Mouse (Mus musculus) frontal cortex, adult 2 months (tissue): ENCODE results near the gene Gm8108. TPM values are rescaled to one million over a fixed set of nuclear protein-coding genes. Genes with fewer than 3 reads are reported as not detected.
"Not testable (repeated sequence)": the region's sequence is repeated elsewhere in the genome, so short reads cannot be mapped to it uniquely, and the experiment has no call there.

Source experiments
- DNase-seq, 2 experiments: peaks; one replicate each; pipeline ENCODE4 v3.0.0; 2022; ENCODE audit warnings: low spot score in 1 of 2; ENCODE audit errors: extremely low spot score in 1 of 2
- polyA plus RNA-seq: library from polyadenylated mRNA; depleted of rRNA; stranded (reverse); fragments of >200 nt; gene quantifications from 2 replicates; pipeline ENCODE4 v1.2.3, GENCODE M21; 2012; rRNA removed

The Gm8108 gene
- 0.71 and 0.86 TPM in 2 replicates for polyA plus RNA-seq

DNA sequence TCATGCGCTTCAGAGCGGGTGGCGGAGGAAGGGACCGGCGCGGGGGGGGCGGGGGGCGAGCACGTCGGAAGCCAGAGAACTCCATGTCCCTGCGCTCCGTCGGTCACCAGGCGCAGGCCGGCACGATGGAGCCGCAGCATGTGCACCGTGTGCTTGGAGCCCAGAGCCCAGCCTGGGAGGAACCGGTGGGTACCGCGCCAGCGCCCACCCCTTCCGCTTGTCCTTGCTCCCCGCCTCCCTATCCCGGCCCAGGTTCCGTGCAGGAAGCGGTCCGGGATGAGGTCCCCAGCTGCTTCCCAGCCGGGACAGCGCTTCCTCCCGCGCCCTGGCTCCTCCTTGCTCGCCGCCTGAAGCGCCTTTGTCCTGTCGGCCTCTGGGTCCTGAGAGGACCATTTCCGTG lies at the start of gene Gm8108:
Gene Gm8108, plus strand, starts transcription at position 101 of the 400 bp plus-strand sequence.
- DNase-seq: not testable (repeated sequence)

DNA sequence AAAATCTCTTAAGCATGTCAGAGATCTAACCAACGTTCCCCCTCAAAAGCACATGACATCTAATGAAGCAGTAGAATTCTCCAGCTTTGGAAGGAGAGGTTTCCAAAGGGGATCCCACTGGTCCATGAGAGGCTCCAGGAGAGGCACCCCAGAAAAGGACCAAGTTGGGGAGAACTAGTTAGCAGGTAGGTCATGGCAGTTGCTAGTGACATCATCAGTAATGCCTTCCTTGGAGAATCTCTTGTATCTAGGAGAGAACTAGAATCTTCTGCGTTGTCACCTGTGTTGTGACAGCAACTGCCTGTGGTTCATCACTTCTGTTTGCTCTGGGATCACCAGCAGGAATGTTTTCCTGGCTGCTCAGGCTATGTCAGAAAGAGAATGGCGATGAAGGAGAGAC lies 26.5 kb upstream of the Gm8108 start, which contains the start of gene Gm3115:
Gene Gm3115, plus strand, starts transcription at position 301 of the 400 bp plus-strand sequence.
- DNase-seq: not testable (repeated sequence)

DNA sequence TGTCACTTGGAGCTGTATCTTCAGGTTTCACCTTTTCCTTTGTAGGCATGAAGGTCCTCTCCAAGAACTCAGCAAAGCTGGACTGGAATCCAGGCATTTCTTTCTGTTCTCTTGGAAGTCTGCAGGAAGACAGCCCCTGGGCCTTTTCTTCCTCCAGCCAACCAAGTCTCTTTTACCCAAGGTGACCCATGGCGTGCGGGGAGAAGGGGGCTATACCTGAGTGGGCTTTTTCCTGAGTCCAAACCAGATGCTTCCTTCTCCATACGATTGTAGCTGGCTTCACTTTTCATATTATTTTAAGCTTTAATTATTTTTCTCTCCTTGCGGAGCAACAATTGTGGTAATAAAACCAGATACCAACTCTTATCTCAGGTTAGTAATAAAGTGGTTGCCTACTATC lies 31.3 kb downstream of the Gm8108 start:
- DNase-seq: not testable (repeated sequence)

DNA sequence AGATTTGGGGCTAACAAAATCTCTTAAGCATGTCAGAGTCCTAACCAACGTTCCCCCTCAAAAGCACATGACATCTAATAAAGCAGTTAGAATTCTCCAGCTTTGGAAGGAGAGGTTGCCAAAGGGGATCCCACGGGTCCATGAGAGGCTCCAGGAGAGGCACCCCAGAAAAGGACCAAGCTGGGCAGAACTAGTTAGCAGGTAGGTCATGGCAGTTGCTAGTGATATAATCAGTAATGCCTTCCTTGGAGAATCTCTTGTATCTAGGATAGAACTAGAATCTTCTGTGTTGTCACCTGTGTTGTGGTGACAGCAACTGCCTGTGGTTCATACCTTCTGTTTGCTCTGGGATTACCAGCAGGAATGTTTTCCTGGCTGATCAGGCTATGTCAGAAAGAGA lies 54.4 kb downstream of the Gm8108 start, which contains the start of gene Gm3127:
Gene Gm3127, plus strand, starts transcription at position 301 of the 400 bp plus-strand sequence.
- not testable (repeated sequence) for DNase-seq

DNA sequence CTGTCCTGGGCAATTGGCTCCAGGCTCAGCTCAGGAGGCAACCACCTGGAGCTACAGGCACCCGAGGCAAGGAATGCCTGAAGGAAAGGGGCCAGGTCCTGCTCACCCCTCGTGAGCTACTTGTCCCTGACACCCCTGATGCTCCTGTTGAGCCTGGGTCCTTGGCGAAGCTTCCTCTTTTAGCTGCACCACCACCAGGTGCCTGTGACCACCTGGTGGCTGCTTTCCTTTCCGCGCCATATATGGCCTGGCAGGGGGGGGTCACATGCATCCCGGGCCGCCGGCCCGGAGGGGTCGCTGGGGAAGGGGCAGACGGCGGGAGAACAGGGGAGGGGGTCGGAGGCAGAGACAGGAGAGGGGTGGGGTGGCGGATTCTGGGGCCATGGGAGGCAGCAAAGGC lies 71.7 kb downstream of the Gm8108 start:
- DNase-seq: not testable (repeated sequence)

Other genes with a start within 250 kb of the Gm8108 start
- 0.29 and 0.30 TPM in 2 replicates for gene Gm2916, start 226.4 kb upstream of the Gm8108 start, polyA plus RNA-seq
- not detected in 2 replicates for gene Gm3029, start 178.8 kb upstream of the Gm8108 start, polyA plus RNA-seq
- 0.18 and 0.44 TPM in 2 replicates for gene Gm3095, start 147.0 kb upstream of the Gm8108 start, polyA plus RNA-seq
- not detected in 2 replicates for gene Gm3099, start 112.1 kb upstream of the Gm8108 start, polyA plus RNA-seq
- 0.29 and 0.50 TPM in 2 replicates for gene Gm5796, start 86.6 kb upstream of the Gm8108 start, polyA plus RNA-seq
- not detected in 2 replicates for gene Gm3115, start 26.4 kb upstream of the Gm8108 start, polyA plus RNA-seq
- not detected in 2 replicates for gene Gm3127, start 54.5 kb downstream of the Gm8108 start, polyA plus RNA-seq
- gene Gm2974, start 72.0 kb downstream of the Gm8108 start, polyA plus RNA-seq: 0.86 and 1.0 TPM in 2 replicates
- gene Gm3138, start 139.1 kb downstream of the Gm8108 start, polyA plus RNA-seq: not detected in 2 replicates
- gene Gm3149, start 206.8 kb downstream of the Gm8108 start, polyA plus RNA-seq: not detected in 2 replicates
- gene 2610042L04Rik, start 224.2 kb downstream of the Gm8108 start, polyA plus RNA-seq: 0.53 and 0.80 TPM in 2 replicates